In genomic region chr7:142580121-142580879, GRCm38 (mm10) we compare ENCODE assay signal across 8 mouse cellular contexts. TPM values are rescaled to one million over a fixed set of nuclear protein-coding genes. Genes with fewer than 3 reads are reported as not detected.
DNase-seq lines count a peak whose midpoint lies in the region; ATAC-seq and TF ChIP-seq lines count a peak whose summit lies in the region.

No protein-coding gene starts in this region.

- peak; percentile 53; the same call in 1 of the 2 replicates for ATAC-seq in frontal cortex, adult (ENCODE audit: low TSS enrichment)
- ATAC-seq in hindbrain, embryonic 15.5 days (ENCODE audit: low FRiP score, low read depth): peak; percentile 85
- no peak for ATAC-seq in inflammation-experienced regulatory T-cells, adult 6 months

- H3K9ac ChIP-seq in hindbrain, embryonic 15.5 days: 0 out of 2 replicates have a peak overlapping the region, but pooled peaks have one; percentile 14

- peaks cover 18% of the 10 kb centered on the region for H3K4me1 ChIP-seq in cerebellum, adult 2 months (ENCODE audit: control insufficient read depth, insufficient read depth, low read length)
- no peaks in the 10 kb centered on the region for H3K4me1 ChIP-seq in hindbrain, embryonic 15.5 days (replicated peaks)

- no peaks in the 10 kb centered on the region for H3K36me3 ChIP-seq in hindbrain, embryonic 15.5 days

- no peaks in the 10 kb centered on the region for H3K27me3 ChIP-seq in cerebellum, adult 2 months (ENCODE audit: control insufficient read depth, insufficient read depth, low read length)
- H3K27me3 ChIP-seq in hindbrain, embryonic 15.5 days: no peaks in the 10 kb centered on the region

- peak; percentile 51 for DNase-seq in ZHBTc4 (ENCODE audit: low read depth, low spot score)
- DNase-seq in cerebellum, adult 2 months: peak; percentile 76 to 81
- peak; percentile 19 for DNase-seq in left cerebral cortex, adult 11 months (ENCODE audit: low spot score)
- DNase-seq in lung, postnatal 14 days: peak; percentile 68
- DNase-seq in right cerebral cortex, adult 2 months (ENCODE audit: low spot score in 2 of 2): peak; percentile 61 to 72

- H3K4me2 ChIP-seq in hindbrain, embryonic 15.5 days: peak overlapping the region; percentile 61

- WGBS in cerebellum, adult 2 months: 54% methylated on average over 26 of the region's 26 CpGs
- 50% methylated on average over 26 of the region's 26 CpGs for WGBS in hindbrain, embryonic 15.5 days

- peak overlapping the region; percentile 8; the same call in 1 of the 2 replicates for H3K27ac ChIP-seq in cerebellum, adult 2 months (ENCODE audit: insufficient read depth, low read length)
- no peak overlapping the region for H3K27ac ChIP-seq in hindbrain, embryonic 15.5 days (replicated peaks)

- no peaks in the 10 kb centered on the region for H3K9me3 ChIP-seq in hindbrain, embryonic 15.5 days

- TF ChIP-seq CTCF in cerebellum, adult 2 months (IDR thresholded peaks at IDR 0.05; ENCODE audit: borderline replicate concordance, insufficient read depth, low read depth, low read length): peak; percentile 84

- TF ChIP-seq POLR2A in cerebellum, adult 2 months (IDR thresholded peaks at IDR 0.05; ENCODE audit: borderline replicate concordance, insufficient read depth, low read length): no peak

- peak overlapping the region; percentile 60 for H3K4me3 ChIP-seq in cerebellum, adult 2 months (replicated peaks; ENCODE audit: insufficient read depth, low read depth, low read length)
- H3K4me3 ChIP-seq in hindbrain, embryonic 15.5 days: peak overlapping the region; percentile 33

RNA-seq across cellular contexts. Expression of gene Mrpl23, which starts 47.8 kb away (rescaled TPM):
- polyA plus RNA-seq in cerebellum, adult 2 months (2012; rRNA removed): 81.9 and 87.2 TPM in 2 replicates
- polyA plus RNA-seq in hindbrain, embryonic 15.5 days (2015; fragmentation: Nextera tagmentation; extraction: Ambion mirVana): 21.1 and 21.6 TPM in 2 replicates
- polyA plus RNA-seq in inflammation-experienced regulatory T-cells, adult 6 months (2017; shearing (Covaris generic)): 10 to 100 TPM in 1 of 3 experiments, 1 to 10 TPM in 1, under 1 TPM in 1; 0.26 to 24.2 (median 3.2) TPM

Comparison
In these comparisons a context has a peak if more than half of its experiments do, and no peak if none do; other contexts are left out.
1. DNase-seq: peak in every context shown above with its lines; median percentile 78 in cerebellum, adult 2 months; 68 in lung, postnatal 14 days; 66 in right cerebral cortex, adult 2 months; 51 in ZHBTc4; 19 in left cerebral cortex, adult 11 months.